Mouse (Mus musculus) liver, embryonic 16.5 days (tissue): ENCODE results near the gene Nrcam. TPM values are rescaled to one million over a fixed set of nuclear protein-coding genes. Genes with fewer than 3 reads are reported as not detected.

ENCODE experiments used
- ATAC-seq: fragments of 200-750 bp; cut with Nextera tagmentation; 2 replicates; pipeline ENCODE4 v1.8.0; 2017; ENCODE audit warnings: low read depth, mild to moderate bottlenecking, moderate number of reproducible peaks, moderate library complexity
- H3K27ac ChIP-seq: fragments of 300-500 bp; sonication (generic); 2 replicates; pipeline ENCODE4 v1.5.1; 2014; ENCODE audit warnings: mild to moderate bottlenecking, low read length
- H3K27me3 ChIP-seq: fragments of 300-500 bp; sonication (generic); 2 replicates; pipeline ENCODE4 v1.6.1; 2014; ENCODE audit warnings: low read depth, low read length, mixed read lengths; ENCODE audit not compliant: control insufficient read depth, insufficient read depth
- H3K36me3 ChIP-seq: fragments of 300-500 bp; sonication (generic); 2 replicates; pipeline ENCODE4 v1.6.1; 2014; ENCODE audit warnings: mild to moderate bottlenecking; ENCODE audit not compliant: control insufficient read depth, insufficient read depth
- H3K4me1 ChIP-seq: fragments of 300-500 bp; sonication (generic); 2 replicates; pipeline ENCODE4 v1.6.1; 2014; ENCODE audit warnings: low read depth, low read length, mixed read lengths; ENCODE audit not compliant: control insufficient read depth
- H3K4me2 ChIP-seq: fragments of 300-500 bp; sonication (generic); 2 replicates; pipeline ENCODE4 v1.6.1; 2014; ENCODE audit warnings: low read depth, low read length, mixed read lengths
- H3K4me3 ChIP-seq: fragments of 300-500 bp; sonication (generic); 2 replicates; pipeline ENCODE4 v1.5.1; 2014; ENCODE audit warnings: low read depth, mild to moderate bottlenecking, low read length
- H3K9ac ChIP-seq: fragments of 300-500 bp; sonication (generic); 2 replicates; pipeline ENCODE4 v1.6.1; 2014; ENCODE audit warnings: low read depth, low read length
- H3K9me3 ChIP-seq: fragments of 300-500 bp; sonication (generic); replicated peaks from 2 replicates; pipeline ENCODE4 v1.6.1; 2016; ENCODE audit warnings: low read length; ENCODE audit not compliant: control insufficient read depth
- WGBS: fragments of 180-500 bp; shearing (Covaris S2); extraction: QIAGEN DNeasy Blood & Tissue Kit; methylation state at CpG from one replicate; pipeline ENCODE4 v1.1.7; 2014; ENCODE audit not compliant: insufficient replicate concordance; 5-methylcytosine and 5-hydroxymethylcytosine counted together
- polyA plus RNA-seq: library from polyadenylated mRNA; unstranded; fragments of >200 nt; fragmentation: Nextera tagmentation; extraction: Ambion mirVana; gene quantifications from 2 replicates; pipeline ENCODE4 v1.2.1, GENCODE M21; 2015

The Nrcam gene
- polyA plus RNA-seq, 1 experiment from 2014 or later = 0.14 TPM

DNA sequence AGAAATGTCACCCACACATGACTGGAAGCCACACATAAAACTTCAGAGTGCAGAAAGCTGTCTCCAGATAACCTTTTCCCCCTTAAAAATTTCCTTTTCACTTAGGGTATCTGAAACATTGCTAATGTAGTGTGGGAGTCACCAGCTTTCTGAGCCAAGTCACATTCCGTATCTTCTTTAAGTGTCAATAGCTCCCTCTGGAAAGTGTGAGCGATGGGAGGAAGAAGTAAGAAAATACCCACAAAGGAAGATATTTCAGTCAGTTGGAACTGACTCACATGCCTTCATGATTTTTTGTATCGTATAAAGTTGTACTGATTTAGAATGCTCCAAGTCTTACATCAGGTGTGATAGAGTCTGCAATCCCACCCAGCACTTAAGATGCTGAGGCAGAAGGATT lies 245.5 kb downstream of the Nrcam start:
- H3K4me2 ChIP-seq = no peak overlapping the region
- H3K4me1 ChIP-seq = no peaks in the 10 kb centered on the region
- WGBS = 69% methylated on average over 3 of the region's 3 CpGs
- ATAC-seq = no peak
- no peaks in the 10 kb centered on the region for H3K36me3 ChIP-seq
- H3K9me3 ChIP-seq = no peaks in the 10 kb centered on the region
- no peak overlapping the region for H3K4me3 ChIP-seq
- no peak overlapping the region for H3K27ac ChIP-seq
- H3K9ac ChIP-seq = no peak overlapping the region
- no peaks in the 10 kb centered on the region for H3K27me3 ChIP-seq

DNA sequence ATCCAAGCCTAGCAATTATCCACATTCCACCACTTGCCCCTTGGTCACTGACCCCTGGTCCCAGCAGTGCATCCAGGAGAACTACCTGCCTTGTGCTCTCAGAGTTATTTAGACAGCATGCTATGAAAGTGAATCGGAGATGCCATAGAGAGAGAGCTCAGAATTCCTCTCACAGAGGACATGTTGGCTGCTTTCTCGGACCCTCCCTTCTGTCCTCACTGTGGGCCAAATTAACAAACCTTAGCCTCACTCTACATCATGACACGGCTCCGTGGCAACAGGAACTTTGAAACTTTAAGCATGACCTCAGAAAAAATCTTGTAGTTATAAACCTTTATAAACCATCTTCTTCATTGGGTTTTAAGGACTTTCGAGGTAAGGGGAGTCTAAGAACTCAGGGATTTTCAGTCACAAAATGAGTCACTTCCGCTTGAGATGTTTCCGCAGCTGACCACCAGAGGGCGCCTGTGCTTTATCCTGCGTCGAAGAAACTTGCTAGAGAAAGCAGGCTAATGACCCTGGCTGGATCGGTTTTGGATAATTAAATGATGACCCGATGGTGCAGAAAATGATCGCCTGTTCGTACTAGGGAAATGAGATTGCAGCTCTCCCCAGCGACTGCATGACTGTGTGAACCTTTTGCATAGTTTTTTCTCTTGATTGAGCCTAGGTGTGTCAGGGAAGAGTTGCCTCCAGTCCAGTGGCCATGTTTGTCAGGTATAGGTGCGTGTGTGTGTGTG lies 272.9 kb downstream of the Nrcam start:
- H3K27ac ChIP-seq = no peak overlapping the region
- H3K27me3 ChIP-seq = no peaks in the 10 kb centered on the region
- 26% methylated on average over 16 of the region's 16 CpGs for WGBS
- H3K9ac ChIP-seq = no peak overlapping the region
- H3K4me3 ChIP-seq = no peak overlapping the region
- H3K9me3 ChIP-seq = no peaks in the 10 kb centered on the region
- no peaks in the 10 kb centered on the region for H3K4me1 ChIP-seq
- no peak for ATAC-seq
- no peak overlapping the region for H3K4me2 ChIP-seq
- no peaks in the 10 kb centered on the region for H3K36me3 ChIP-seq

DNA sequence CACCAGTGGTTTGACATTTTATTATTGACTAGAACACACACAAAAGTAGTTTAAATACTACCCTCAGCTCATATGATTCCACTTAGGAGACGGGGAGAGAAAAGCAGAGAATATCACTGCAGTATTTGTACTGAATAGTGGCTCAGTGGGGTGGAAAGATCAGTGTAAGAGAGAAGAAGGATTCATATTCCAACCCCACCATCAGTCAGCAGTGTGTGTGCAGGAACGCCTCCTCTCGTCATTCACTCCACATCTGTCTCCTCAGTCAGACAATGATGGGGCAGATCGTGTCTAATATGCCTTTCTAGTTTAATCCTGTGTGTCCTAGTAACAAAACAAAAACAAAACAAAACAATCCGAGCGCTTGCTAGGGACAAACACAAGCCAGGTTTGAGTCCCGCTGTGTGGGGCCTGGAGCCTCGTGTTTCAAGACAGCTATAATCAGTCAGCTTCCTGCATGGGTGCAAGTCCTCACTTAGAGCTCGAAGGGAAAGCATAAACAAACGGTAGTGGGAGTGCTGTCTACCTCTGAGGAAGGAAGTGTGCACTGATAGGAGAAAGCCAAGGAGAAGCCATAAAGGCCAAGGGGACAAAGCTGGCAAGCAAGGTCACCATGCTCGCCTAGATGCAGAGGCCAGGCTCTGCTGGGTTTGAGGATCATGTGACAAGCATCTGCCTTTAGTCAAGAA lies 273.7 kb downstream of the Nrcam start:
- Histone ChIP-seq H3K9me3 (no peaks in the 10 kb centered on the region), H3K27me3 (no peaks in the 10 kb centered on the region), H3K27ac (no peak overlapping the region), H3K36me3 (no peaks in the 10 kb centered on the region), H3K9ac (no peak overlapping the region), H3K4me3 (no peak overlapping the region), H3K4me2 (no peak overlapping the region), H3K4me1 (no peaks in the 10 kb centered on the region)
- no peak for ATAC-seq
- WGBS = 34% methylated on average over 11 of the region's 11 CpGs

DNA sequence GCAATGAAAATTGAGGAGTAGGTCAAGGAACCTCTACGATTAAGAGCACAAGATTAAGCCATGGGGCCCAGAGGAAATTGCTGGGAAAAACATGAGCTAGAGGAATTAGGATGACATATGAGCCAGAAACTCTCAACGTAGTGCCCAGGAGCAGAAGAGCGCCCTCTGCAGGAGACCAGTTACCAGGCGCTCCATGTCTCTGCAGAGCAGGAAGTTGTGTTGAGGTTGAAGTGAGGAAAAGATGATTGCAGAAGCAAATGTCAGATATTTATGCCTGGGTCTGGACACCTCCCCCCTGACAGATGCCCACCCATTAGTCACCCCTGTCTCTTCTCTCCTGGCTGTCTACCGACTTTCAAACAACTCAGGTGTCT lies 274.3 kb downstream of the Nrcam start:
- no peaks in the 10 kb centered on the region for H3K4me1 ChIP-seq
- H3K27me3 ChIP-seq = no peaks in the 10 kb centered on the region
- ATAC-seq = no peak
- H3K4me3 ChIP-seq = no peak overlapping the region
- 53% methylated on average over 5 of the region's 5 CpGs for WGBS
- no peaks in the 10 kb centered on the region for H3K36me3 ChIP-seq
- H3K9me3 ChIP-seq = no peaks in the 10 kb centered on the region
- no peak overlapping the region for H3K9ac ChIP-seq
- H3K4me2 ChIP-seq = no peak overlapping the region
- H3K27ac ChIP-seq = no peak overlapping the region

DNA sequence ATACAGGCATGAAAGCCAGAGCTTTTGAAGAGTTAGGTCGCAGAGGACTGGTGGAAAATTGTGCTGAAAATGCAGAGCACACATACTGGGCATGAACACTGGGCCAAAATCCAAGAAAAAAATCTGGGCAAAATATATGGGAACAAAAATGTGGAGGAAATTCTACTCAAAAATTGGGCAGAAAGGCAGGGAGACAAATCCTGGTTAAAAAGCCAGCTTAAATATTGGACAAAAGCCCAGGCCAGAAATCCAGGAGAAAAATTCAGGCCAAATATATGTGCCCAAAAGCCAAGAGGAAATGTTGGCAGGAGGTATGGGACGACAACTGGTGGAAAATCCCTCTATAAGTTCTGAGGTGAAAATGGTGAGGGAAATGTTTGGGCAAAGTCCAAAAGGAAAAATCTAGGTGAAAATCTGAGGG lies 288.3 kb downstream of the Nrcam start:
- no peaks in the 10 kb centered on the region for H3K27me3 ChIP-seq
- no peaks in the 10 kb centered on the region for H3K9me3 ChIP-seq
- H3K4me2 ChIP-seq = no peak overlapping the region
- H3K9ac ChIP-seq = no peak overlapping the region
- no peaks in the 10 kb centered on the region for H3K36me3 ChIP-seq
- no peak for ATAC-seq
- 48% methylated on average over 2 of the region's 2 CpGs for WGBS
- no peak overlapping the region for H3K4me3 ChIP-seq
- no peak overlapping the region for H3K27ac ChIP-seq
- H3K4me1 ChIP-seq = no peaks in the 10 kb centered on the region

DNA sequence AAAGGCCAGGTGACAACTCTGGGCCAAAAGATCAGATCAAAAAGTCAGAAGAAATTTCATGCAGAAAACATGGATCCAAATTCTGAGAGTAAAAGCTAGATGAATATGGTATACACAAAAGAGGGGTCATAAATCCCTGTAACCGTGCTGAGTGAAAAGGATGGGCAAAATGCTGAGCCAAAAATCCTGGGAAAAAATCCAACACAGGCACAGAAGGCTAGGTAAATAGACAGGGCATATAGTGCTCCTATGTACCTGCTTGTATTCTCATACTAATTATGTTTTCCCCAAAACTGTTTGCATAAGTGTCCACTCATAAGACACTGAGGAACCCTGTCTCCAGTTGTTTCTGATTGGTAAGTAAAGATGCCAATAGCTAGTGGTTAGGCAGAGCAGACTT lies 288.8 kb downstream of the Nrcam start:
- Histone ChIP-seq H3K4me2 (no peak overlapping the region), H3K27ac (no peak overlapping the region), H3K36me3 (no peaks in the 10 kb centered on the region), H3K27me3 (no peaks in the 10 kb centered on the region), H3K9me3 (no peaks in the 10 kb centered on the region), H3K9ac (no peak overlapping the region), H3K4me3 (no peak overlapping the region), H3K4me1 (no peaks in the 10 kb centered on the region)
- 37% methylated on average over 1 of the region's 1 CpGs for WGBS
- ATAC-seq = no peak

DNA sequence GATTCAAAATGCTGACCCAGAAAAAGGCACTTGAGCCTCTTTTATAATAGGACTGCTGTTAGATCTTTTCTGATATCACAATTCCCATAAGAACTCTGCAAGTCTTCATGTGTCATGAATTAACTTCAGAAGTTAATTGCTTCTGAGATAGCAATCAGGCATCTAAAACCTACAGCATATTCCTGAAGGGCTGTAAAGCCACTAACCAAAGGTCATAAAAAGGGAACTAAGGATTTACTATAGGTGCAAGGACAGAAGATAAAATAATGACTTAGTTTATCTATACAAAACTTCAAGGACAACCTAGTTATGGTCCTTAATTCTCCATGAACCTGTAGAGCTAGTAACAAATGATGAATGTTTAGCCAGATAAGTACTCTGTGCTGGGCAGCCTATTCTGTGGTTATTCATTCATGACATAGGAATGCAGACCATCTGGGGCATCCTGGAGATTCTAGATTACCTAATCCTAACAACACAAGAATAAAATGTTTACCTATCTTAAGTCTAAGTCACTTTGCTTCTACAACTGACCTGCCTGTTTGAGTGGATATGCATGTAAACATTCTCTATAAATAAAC lies 310.7 kb downstream of the Nrcam start:
- no peak overlapping the region for H3K9ac ChIP-seq
- no peaks in the 10 kb centered on the region for H3K27me3 ChIP-seq
- ATAC-seq = no peak
- no peaks in the 10 kb centered on the region for H3K9me3 ChIP-seq
- no peaks in the 10 kb centered on the region for H3K4me1 ChIP-seq
- H3K4me2 ChIP-seq = no peak overlapping the region
- no peak overlapping the region for H3K27ac ChIP-seq
- no peaks in the 10 kb centered on the region for H3K36me3 ChIP-seq
- H3K4me3 ChIP-seq = no peak overlapping the region

DNA sequence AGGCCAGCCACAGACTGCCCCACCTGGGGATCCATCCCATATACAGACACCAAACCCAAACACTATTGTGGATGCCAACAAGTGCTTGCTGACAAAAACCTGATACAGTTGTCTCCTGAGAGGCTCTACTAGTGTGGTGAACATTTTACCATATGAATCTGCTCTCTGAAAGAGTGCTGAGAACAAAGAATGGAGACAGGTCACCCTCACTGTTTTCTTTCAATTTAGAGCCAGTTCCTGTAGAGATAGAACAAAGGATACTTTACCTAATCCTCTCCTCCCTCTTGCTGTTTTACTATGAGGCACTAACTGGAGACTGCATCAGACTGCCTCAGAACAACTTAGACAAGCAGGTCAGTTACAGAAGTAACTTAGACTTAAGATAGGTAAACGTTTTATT lies 311.9 kb downstream of the Nrcam start:
- ATAC-seq = no peak
- Histone ChIP-seq H3K4me1 (no peaks in the 10 kb centered on the region), H3K4me2 (no peak overlapping the region), H3K36me3 (no peaks in the 10 kb centered on the region), H3K9me3 (no peaks in the 10 kb centered on the region), H3K4me3 (no peak overlapping the region), H3K9ac (no peak overlapping the region), H3K27ac (no peak overlapping the region), H3K27me3 (no peaks in the 10 kb centered on the region)
- WGBS = 11% methylated on average over 1 of the region's 1 CpGs
